10 mouse cellular contexts compared by ENCODE assay signal in the genomic region with DNA sequence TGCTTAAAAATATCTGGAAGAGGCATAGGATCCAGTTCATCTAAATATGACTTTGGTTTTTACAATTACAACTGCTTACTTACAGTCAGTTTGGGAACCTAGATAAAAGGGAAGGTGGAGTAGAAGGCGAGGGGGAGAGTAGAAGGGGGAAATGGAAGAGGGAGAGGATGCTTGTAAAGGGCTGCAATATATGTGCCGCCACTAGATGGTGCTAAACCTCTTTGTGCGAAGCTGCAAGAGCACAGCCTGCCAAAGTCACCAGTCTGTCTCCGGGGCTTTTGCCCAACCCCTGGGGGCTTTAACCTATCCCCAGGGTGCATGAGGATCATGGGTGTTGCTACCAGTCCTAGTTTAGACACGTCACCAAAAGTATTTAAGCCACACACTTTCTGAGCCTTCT. TPM values are rescaled to one million over a fixed set of nuclear protein-coding genes. Genes with fewer than 3 reads are reported as not detected.
DNase-seq lines count a peak whose midpoint lies in the region; ATAC-seq and TF ChIP-seq lines count a peak whose summit lies in the region.
"Not testable (repeated sequence)": the region's sequence is repeated elsewhere in the genome, so short reads cannot be mapped to it uniquely, and the experiment has no call there.
"Had no signal": no experiment of that assay in that cellular context is flagged by ENCODE, and none has a peak within 500 bp of the region (broad histone marks: within the 10 kb centered on the region; RNA-seq: fewer than 3 reads in every experiment).

No protein-coding gene starts in this region.

- 0 out of 2 replicates have a peak, but pooled peaks have one; percentile 66 for ATAC-seq in midbrain, embryonic 16.5 days

- not testable (repeated sequence) for H3K27ac ChIP-seq in kidney, adult 2 months (ENCODE audit: insufficient read depth, low read depth, low read length); limb, embryonic 10.5 days; midbrain, embryonic 16.5 days (ENCODE audit: low read length)

- H3K4me1 ChIP-seq in kidney, adult 2 months (ENCODE audit: control insufficient read depth, insufficient read depth, low read length); limb, embryonic 10.5 days; midbrain, embryonic 16.5 days (ENCODE audit: control insufficient read depth, insufficient read depth, low read length): not testable (repeated sequence)

- not testable (repeated sequence) for H3K9ac ChIP-seq in midbrain, embryonic 16.5 days (ENCODE audit: low read depth, low read length)

- H3K36me3 ChIP-seq in kidney, adult 2 months (ENCODE audit: control insufficient read depth, insufficient read depth, low read length); limb, embryonic 10.5 days; midbrain, embryonic 16.5 days (ENCODE audit: control insufficient read depth, insufficient read depth, low read length); splenic B cell, adult 2 months (ENCODE audit: control insufficient read depth, insufficient read depth, low read length, poor library complexity, severe bottlenecking): not testable (repeated sequence)

- 2% methylated on average over 5 of the region's 5 CpGs for WGBS in kidney, adult 2 months
- 4% methylated on average over 5 of the region's 5 CpGs for WGBS in limb, embryonic 10.5 days
- 4% methylated on average over 5 of the region's 5 CpGs for WGBS in midbrain, embryonic 16.5 days

- DNase-seq in 3T3-L1 (ENCODE audit: low read depth, low spot score): peak; percentile 79
- peak; percentile 11 to 35 for DNase-seq in adrenal gland, adult 18-20 months (ENCODE audit: low spot score in 2 of 2)
- peak; percentile 13 to 26 for DNase-seq in cerebellum, postnatal 36 days
- DNase-seq in gastrocnemius, postnatal 10 days: peak; percentile 23
- DNase-seq in kidney, adult 2 months: peak; percentile 6
- peak; percentile 72 for DNase-seq in limb, embryonic 10.5 days (ENCODE audit: low spot score)
- DNase-seq in splenic B cell, adult 2 months (ENCODE audit: low read depth, low spot score): peak; percentile 53

- not testable (repeated sequence) for H3K27me3 ChIP-seq in kidney, adult 2 months (replicated peaks; ENCODE audit: control insufficient read depth, insufficient read depth, low read length); limb, embryonic 10.5 days (ENCODE audit: low read depth, poor library complexity, severe bottlenecking); midbrain, embryonic 16.5 days (ENCODE audit: control insufficient read depth, insufficient read depth, low read depth, low read length); splenic B cell, adult 2 months (ENCODE audit: control insufficient read depth, insufficient read depth, low read length, poor library complexity, severe bottlenecking)

- not testable (repeated sequence) for H3K9me3 ChIP-seq in limb, embryonic 10.5 days (replicated peaks); midbrain, embryonic 16.5 days (replicated peaks; ENCODE audit: control insufficient read depth, low read length, poor library complexity, severe bottlenecking)

- not testable (repeated sequence) for H3K4me3 ChIP-seq in kidney, adult 2 months (ENCODE audit: insufficient read depth, low read depth, low read length); limb, embryonic 10.5 days; midbrain, embryonic 16.5 days (ENCODE audit: low read depth, low read length)

- H3K4me2 ChIP-seq in midbrain, embryonic 16.5 days (ENCODE audit: low read length): not testable (repeated sequence)

- peak; percentile 71 for TF ChIP-seq CTCF in kidney, adult 2 months (conservative IDR thresholded peaks at IDR 0.05; ENCODE audit: insufficient read depth, insufficient read length, low read depth, low read length)

- not testable (repeated sequence) for TF ChIP-seq POLR2A in kidney, adult 2 months (IDR thresholded peaks at IDR 0.05; ENCODE audit: low read depth, low read length)

RNA-seq across cellular contexts. Expression of a gene that starts 11.6 kb away (rescaled TPM):
- total RNA-seq in adrenal gland, adult 18-20 months (2021): 1 to 10 TPM in 1 of 2 experiments, not detected in 1; 2.2 TPM
- not detected for total RNA-seq in gastrocnemius, postnatal 10 days (2021)
- not detected in 2 replicates for polyA plus RNA-seq in kidney, adult 2 months (2012; rRNA removed)
- not detected in 2 replicates for polyA plus RNA-seq in limb, embryonic 10.5 days (2016; fragmentation: Nextera tagmentation; extraction: Ambion mirVana)
- not detected in 2 replicates for polyA plus RNA-seq in midbrain, embryonic 16.5 days (2015; fragmentation: Nextera tagmentation; extraction: Ambion mirVana)
- polyA plus RNA-seq: heart, embryonic 15.5 days; myocyte had no signal

Comparison
In these comparisons a context has a peak if more than half of its experiments do, and no peak if none do; other contexts are left out.
1. DNase-seq: peak in every context shown above with its lines; median percentile 79 in 3T3-L1; 72 in limb, embryonic 10.5 days; 53 in splenic B cell, adult 2 months; 23 in adrenal gland, adult 18-20 months; 23 in gastrocnemius, postnatal 10 days; 20 in cerebellum, postnatal 36 days; 6 in kidney, adult 2 months.